Mouse (Mus musculus): ENCODE data around the gene Ddx19a. TPM values are rescaled to one million over a fixed set of nuclear protein-coding genes. Genes with fewer than 3 reads are reported as not detected.
"Not testable (repeated sequence)": the region's sequence is repeated elsewhere in the genome, so short reads cannot be mapped to it uniquely, and the experiment has no call there.

The Ddx19a gene
- total RNA-seq, 1 experiment from 2014 or later, result 50.9 TPM

DNA sequence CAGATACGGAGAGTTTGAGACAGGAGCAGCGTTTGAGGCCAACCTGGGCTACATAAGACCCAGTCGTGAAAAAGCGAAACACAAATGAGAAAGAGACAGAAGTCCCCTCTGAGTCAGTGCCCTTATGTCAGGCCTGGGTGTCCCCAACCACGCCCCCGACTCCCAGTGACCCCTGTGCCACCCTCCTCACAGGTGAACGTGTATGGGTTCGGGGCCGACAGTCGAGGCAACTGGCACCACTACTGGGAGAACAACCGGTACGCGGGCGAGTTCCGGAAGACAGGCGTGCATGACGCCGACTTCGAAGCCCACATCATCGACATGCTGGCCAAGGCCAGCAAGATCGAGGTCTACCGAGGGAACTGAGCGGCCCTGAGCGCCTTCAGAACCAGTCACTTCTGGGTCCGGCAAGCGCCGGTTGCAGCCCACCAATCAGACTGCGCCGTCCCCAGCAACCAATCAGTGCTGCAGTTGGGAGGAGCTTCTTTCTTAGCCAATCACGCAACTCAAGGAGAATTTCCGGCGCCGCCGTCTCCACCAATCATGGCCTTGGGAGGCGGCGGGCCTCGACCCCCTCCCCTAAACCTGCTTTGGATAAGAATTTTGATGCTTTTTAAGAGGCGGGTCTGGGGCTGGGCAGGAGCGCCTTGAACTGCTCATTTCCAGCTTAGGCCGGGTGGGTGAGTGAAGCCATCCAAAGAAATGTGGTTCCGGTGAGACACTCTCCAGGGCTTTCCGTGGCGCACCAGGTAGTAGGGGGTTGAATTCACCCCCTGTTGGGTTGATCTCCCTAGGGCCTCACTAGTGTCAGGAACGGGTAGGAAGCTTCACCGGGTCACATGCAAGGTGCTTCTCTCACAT lies 27.5 kb downstream of the Ddx19a start:
- DNase-seq, result peak; percentile 91

DNA sequence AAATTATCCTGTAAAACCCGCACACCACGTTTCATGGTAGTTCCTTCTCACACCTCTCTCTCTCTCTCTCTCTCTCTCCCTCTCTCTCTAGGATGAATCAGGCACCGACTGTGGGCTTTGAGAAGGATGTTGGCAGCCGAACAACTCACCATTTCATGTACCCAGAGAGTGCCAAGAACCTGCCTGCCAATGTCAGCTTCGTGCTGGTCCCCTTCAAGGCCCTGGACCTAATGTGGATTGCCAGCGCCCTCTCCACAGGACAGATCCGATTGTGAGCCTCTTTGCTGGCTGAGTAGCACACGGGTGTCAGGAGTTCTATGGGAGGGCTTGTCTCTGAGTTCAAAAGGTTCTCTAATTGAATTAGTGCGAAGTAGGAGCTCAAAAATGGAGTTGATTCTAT lies 30.3 kb downstream of the Ddx19a start:
- no peak for DNase-seq

DNA sequence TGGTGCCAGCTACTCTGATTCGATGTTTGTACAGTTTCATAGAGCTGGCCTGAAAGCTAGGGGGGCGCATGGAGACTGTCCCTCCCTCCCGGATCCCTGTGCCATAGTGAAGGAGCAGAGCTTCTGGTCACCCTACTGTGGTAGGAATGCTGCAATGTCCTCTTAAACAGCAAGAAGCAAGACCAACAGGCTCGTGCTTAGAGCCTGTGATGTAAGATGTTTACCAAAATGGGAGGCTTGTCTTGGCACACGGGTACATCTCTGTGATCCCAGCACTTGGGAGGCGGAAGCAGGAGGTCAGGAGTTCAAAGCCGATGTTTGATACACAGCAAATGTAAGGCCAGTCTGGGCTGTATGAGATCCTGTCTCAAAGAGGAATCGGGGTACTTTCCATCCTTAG lies 31.0 kb downstream of the Ddx19a start:
- DNase-seq, result no peak

DNA sequence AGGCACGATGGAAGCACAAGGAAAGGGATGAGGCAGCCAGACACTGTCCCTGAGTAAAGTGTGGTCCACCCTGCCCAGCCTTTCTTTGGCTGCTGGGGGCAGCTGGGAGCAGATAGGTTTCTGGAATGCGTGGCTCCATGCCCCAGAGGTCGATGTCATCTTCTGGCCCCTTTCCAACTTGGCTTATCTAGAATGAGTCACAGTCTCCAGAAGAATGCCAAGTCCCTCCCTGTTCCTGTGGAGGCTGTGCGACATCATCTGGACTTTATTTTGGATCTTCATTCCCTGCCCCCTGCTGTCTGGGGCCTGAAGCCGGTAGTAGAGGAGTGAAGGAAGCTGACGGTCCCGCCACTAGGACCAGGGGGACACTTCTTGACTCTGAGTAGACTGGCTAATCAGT lies 32.0 kb downstream of the Ddx19a start:
- peak; percentile 76 for DNase-seq

DNA sequence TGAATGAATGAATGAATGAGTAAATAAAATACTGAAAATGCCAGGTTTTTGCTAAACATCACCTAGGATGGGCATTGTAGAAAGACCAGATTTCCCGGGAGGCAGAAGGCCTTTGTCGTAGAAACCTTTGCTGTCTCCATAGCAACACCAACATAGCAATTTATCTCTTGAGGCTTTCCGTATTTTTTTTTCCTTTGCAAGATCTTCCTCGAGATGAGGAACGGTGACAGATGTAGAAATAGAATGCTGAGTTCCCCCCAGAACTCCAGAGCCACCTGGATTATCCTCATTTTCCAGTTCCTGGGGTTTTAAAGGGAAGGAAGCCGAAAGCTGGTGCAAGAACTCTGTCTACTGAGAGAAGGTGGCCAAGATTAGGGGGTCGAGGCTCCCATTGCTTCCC lies 32.9 kb downstream of the Ddx19a start:
- DNase-seq, result no peak

DNA sequence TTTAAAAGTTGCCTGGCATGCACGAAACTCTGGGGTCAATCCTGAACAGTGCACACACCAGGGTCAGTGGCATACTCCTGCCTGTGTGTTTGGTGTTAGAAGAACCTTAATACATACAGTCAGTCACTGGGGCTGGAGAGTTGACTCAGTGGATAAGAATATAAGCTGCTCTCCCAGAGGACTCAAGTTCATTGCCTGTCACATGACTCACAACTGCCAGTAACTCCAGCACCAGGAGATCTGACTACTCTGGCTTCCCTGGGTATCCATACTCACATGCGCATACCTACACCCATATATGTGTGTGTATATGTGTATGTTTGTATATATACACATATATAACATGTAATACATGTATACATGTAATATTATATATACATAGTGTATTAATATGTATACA lies 34.5 kb downstream of the Ddx19a start:
- no peak for DNase-seq

DNA sequence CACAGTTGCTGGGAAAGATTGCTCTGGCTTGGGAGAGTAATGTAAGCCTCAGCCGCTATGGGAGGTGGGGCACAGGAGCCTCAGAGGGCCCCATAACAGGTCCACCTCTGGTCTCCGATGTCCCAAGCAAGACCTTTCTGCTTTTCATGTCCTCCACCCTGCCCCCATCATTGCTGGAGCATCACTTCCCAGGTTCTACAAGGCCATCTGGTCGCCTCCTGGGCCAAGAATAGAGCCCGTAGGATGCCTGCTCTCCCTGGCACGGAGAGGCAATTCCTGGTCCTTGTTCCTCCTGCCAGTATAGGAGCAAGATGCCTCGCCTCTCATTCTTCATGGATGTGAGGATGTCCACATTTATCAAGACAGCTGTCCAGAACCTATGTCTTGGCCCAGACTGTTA lies 37.7 kb downstream of the Ddx19a start:
- DNase-seq, result no peak

DNA sequence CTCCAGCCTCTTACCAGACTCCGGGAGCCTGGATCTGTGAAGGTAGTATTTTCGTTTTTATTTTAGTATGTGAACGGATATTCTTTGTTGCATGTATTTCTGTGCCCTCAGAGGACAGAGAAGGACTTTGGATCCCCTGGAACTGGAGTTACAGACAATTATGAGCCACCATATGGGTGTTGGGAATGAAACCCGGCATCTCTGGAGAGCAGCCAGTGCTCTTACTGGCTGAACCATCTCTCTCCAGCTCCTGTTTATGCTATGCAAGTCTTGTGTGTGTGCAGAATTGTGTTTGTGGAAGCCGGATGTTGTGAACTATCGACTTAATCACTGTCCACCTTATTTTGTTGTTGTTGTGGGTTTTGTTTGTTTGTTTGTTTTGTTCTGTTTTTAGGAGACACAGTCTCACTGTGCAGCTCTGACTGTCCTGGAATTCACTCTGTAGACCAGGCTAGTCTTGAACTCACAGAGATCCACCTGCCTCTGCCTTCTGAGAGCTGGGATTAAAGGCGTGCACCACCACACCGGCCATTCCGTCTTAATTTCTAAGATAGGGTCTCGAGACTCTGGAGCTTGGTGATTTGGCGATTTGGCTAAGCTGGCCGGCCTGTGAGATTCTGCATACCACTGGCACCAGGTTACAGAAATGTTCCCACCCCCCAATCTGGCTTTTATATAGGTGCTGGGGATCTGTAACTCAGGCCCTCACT lies 38.4 kb downstream of the Ddx19a start:
- DNase-seq, result no peak

DNA sequence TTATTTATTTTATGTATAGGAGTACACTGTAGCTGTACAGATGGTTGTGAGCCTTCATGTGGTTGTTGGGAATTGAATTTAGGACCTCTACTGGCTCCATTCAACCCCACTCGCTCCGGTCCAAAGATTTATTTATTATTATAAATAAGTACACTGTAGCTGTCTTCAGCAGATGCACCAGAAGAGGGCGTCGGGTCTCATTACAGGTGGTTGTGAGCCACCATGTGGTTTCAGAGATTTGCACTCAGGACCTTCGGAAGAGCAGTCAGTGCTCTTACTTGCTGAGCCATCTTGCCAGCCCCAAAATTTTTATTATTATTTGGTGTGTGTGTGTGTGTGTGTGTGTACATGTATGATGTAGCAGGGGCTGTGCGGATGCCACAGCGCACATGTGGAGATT lies 39.0 kb downstream of the Ddx19a start:
- DNase-seq, result not testable (repeated sequence)

DNA sequence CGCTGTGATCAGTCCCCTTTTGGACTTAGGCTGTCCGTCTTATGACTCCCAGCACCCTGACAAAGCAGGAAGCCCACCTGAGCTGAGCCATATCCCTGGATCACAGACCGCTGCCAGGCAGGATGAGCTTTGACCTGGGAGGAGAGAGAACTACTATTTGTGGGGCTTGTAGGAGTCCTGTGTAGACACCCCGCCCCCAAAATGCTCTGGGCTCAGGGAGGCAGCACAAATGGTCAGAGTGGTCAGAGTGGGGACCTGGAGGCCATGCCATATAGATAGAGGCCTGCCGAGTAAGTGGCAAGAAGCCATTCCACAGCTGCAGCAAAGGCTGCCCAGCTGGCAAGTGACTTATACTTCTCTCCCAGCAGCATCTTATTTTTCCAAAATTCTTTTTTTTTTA lies 39.5 kb downstream of the Ddx19a start:
- no peak for DNase-seq

DNA sequence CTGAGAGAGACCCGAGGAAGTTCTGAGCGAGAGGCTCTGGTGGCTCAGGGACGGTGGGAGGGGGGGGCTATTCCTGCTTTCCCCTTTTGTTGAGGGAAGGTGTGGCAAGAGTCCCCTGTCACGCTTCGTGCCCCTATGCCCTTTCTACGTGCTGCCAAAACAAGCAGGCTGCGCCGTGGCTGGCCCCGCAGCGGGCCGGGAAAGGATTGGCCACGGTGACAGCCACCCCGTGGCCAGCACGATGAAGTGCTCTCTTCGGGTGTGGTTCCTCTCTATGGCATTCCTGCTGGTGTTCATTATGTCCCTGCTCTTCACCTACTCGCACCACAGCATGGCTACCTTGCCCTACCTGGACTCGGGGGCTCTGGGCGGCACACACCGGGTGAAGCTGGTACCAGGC lies 40.1 kb downstream of the Ddx19a start:
- DNase-seq, result no peak

DNA sequence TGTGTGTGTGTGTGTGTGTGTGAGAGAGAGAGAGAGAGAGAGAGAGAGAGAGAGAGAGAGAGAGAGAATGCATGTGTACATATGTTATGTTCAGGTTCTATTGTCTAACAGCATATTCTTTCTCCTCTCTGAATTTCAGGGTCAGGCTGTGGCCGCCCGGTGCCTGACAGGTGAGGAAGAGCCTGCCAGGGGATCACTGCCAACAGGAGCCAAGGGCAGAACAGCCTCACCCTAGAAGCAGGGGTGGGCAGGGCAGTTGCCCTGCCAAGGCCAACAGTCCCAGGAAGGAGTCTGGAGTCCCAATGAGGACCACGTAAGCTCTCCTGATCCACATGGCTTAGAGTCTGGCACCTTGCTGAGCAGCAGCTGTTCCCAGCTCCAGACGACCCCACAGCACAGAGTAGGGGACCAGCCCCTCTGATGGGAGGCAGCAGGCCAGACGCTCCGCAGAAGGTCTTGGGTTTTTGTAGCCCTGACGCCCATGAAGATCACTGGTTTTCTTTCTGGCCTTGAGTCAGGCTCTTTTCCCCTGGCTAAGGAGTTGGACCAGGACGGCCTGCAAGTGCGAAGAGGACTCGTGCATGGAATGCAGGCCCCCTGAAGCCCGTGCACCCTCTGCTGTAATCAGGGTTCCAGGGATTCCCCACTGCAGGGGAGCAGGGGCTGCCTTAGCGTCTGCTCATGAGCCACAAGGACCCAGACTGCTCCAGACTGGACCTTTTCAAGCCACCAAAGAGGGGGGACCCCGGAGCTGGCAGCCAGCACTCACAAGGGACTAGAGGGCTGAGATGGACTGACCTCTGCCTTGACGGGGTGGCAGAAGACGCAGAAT lies 40.8 kb downstream of the Ddx19a start:
- DNase-seq, result no peak

DNA sequence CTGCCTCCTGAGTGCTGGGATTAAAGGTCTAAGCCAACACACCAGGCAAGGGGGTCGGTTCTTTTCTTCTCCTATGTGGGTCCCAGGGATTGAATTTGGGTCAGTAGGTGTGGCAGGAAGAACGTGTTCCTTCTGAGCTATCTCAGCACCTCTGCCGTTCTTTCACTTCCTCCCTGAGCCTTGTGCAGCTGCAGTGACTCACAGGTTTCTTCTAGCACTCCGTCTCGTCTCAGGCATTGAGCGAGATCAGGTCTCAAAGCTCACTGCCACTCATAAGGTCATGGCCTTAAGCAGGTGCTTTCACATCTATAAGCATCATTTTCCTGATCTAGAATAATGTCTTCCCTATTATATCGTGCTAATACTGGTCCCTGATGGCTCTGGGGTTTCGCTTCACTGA lies 42.8 kb downstream of the Ddx19a start:
- no peak for DNase-seq

DNA sequence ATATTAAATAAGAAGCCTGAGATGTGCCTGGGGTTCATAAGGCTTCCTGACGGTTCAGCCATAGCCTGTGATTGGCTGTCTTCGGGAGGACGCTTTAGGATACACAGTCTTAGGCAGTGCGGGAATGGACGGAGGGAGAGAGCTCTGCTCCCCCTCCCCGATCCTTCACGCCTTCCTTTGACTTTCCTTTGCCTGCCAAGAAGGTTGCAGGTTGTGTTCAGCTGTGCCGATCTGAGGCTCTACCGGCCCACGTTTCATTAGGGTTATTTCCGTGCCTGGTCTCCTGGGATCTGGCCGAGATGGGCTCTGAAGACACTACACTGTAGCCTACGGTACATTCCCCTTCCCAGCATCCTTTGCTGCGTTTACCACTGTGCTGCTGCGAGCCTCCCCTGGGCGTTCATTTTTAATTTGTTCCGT lies 47.5 kb downstream of the Ddx19a start:
- no peak for DNase-seq

DNA sequence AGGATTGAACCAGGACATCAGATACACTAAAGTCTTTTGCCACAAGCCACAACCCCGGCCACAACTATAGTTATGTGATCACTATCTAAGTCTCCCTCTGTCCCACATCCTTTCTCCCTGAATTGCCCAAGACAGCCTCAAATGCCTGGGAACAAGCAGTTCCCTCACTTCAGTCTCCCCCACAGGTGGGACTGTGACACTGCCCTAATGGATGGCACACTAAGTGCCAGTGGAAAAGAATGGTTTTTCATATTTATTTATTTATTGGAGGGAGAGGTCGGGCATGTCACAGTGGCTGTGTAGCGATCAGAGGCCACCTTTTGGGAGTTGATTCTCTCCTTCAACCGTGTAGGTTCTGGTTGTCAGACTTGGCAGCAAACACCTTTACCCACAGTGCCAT lies 51.9 kb downstream of the Ddx19a start:
- no peak for DNase-seq

DNA sequence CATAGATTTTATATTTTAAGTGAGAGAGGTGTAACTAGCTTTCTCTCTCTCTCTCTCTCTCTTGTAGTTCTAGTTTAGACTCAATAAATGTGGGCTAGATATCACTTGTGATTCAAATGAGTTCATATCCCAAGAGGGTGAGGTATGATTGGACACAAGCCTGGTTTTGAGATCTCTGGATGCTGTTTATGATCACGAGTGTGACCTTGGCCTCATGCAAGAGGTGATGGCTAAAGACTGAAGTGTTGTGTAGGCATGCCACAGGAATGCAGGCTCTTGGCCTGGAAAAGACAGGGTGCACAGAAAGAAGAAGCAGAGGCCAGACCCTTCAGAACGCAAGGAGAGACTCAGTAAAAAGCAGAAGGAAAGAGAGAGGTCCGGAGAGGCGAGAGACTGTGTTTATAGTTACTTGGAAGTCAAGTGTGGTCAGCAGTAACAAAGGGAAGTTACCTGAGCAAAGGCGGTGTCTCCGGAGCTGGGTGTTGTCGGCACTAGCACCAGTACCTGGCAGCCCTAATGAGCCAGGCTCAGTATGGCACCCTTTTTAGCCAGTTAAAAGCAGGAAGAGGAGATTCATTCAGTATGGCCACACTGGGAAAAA lies 53.2 kb downstream of the Ddx19a start:
- DNase-seq, result no peak

DNA sequence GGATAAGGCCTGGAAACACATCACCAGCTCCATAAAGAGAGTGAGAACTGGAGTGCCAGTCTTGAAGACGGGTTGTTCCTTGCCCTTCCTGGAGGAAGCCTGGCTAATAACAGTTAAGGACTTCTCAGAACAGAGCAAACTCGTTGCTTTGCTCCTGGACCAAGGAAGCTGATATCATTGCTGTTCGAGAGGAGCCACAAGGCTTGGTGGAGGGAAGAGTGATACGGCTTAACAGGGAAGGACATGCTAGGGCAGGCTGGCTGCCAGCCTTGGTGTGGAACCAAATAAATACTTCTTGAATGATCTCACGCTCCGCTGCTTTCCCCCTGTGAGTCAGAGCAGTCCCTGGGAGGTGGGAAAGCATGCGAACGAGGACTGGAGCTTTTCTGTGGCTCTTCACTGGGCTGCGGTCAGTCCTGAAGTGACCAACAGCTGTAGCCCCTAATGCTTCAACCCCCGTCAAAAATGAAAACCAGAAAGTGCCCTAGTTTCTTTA lies 56.1 kb downstream of the Ddx19a start:
- peak; percentile 75 for DNase-seq

DNA sequence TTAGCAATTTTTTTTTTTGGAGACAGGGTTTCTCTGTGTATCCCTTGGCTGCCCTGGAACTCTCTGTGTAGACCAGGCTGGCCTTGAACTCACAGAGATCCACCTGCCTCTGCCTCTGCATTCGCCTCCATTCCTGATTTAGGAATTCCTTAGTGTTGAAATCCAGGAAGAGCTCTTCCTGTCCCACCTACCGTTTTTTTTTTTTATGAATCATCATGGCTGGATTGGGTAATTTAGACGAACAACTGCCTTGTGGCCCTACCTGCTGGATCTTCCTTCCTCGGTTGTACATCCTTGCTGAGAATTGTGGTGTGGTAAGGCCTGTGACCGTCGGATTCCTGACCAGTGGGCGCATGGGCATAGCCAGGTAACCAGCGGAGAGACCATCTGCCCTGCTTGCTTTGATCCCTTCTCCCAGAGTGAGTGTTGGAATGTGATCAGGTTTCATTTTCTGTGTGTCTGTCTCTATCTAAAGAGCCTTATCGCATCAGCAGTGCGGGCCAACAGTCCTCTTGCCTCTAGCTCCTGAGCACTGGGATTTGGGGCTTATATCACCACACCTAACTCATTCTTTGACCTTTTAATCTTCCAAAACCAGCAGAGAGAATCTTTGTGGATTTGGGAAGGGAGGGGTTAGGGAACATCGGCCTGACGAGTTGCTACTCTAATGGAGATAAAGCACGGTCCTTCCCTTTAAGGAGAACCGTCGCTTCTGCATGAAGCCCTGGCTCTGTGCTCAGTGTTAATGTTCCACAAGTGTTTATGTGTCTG lies 56.7 kb downstream of the Ddx19a start:
- no peak for DNase-seq

DNA sequence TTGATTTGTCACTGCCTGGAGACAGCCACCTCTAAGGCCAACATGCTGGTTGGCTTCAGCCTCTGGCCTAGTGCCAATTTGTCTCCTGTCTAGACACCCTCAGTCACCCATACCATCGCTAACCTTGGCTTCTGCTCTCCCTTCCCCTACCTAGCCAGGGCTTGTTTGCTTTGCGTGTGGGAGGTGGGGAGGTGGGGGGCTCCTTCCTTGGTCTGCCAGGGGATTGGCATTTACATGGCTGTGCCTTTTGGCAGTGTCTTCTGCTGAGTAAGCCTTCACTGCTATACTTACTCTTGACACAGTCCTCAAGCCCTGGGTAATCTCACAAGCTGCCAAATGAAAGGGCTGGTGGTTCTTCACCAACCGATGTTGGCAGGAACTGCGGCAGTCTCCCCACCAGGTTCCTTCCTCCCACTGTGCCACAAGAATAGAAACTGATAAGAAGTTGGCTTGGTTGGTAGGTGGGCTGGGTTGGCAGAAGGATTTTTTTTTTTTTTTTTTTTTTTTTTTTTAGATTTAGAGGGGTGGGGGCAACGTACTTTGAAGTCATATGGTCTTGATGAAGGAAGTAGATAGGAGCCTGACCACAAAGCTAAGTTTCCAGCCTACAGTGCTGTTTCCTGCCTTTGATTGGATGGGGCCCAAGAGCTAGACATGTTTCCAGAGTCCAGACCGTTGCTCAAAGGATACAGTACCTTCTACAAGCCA lies 58.6 kb downstream of the Ddx19a start:
- DNase-seq, result peak; percentile 25

DNA sequence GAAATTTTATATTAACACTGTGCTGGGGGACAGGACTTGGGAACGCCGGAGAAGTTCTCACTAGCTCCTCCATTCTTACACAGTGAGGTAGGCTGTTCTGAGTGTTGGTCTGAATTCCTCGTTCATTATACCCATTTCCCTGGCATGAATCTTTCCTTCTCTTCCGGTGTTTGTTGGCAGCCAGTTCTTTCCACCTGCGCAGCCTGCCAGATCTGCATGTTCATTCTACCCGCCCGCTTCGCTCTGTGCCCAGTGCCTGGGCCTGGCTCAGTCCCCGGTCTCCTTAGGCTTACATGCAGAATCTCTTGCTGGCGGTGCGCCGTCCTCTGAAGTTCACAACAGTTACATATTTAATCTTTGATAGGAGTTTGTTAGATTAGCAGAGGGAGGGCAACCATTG lies 61.4 kb downstream of the Ddx19a start:
- no peak for DNase-seq

DNA sequence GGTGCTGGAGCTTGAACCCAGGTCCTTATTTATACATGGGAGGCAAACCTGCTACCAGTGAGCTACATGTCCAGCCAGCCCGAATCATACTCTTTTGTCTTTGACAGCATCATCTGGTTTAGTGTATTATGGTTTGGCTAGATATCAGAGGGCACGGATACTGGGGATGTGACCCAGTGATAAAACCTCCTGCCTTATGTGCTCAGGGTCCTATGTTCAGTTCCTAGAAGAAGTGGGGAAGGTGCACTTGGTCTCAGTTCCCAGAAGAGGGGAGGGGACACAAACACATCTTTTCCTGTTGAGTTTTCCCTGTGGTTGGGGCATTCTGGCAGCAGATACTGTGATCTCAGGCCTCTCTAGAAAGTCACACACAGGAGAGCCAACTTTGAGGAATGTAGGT lies 64.3 kb downstream of the Ddx19a start:
- no peak for DNase-seq

All from adrenal gland, postnatal 25 days (tissue).